Mouse (Mus musculus) thymus, adult 2 months (tissue): ENCODE measurements around the gene Ankrd63.

Source experiments
- CTCF ChIP-seq: fragments of 200-500 bp; IDR thresholded peaks from 2 replicates; pipeline ENCODE4 v1.5.1; 2012; ENCODE audit warnings: mild to moderate bottlenecking, control low read depth, low read length, moderate library complexity, borderline replicate concordance; ENCODE audit not compliant: control insufficient read depth, poor library complexity, insufficient read depth; ENCODE audit errors: extremely low read depth
- POLR2A ChIP-seq: fragments of 200-500 bp; IDR thresholded peaks from 2 replicates; pipeline ENCODE4 v1.6.1; 2012; ENCODE audit warnings: mild to moderate bottlenecking, low read length, control low read depth, moderate library complexity; ENCODE audit not compliant: control insufficient read depth, poor library complexity, insufficient read depth; ENCODE audit errors: extremely low read depth

- TF ChIP-seq CTCF (no peak), POLR2A (no peak)
Observed at GRCm38 (mm10) chr2:118659493-118659892, 44.3 kb downstream of the Ankrd63 start.
